Mouse (Mus musculus) urinary bladder, postnatal 0 days (tissue): ENCODE results near the gene 2810459M11Rik. TPM values are rescaled to one million over a fixed set of nuclear protein-coding genes. Genes with fewer than 3 reads are reported as not detected.

ENCODE experiments used
- polyA plus RNA-seq: library from polyadenylated mRNA; unstranded; fragments of >200 nt; fragmentation: Nextera tagmentation; extraction: Ambion mirVana; gene quantifications from 2 replicates; pipeline ENCODE4 v1.2.1, GENCODE M21; 2015

The 2810459M11Rik gene
- polyA plus RNA-seq, result 0.15 and 0.23 TPM in 2 replicates

DNA sequence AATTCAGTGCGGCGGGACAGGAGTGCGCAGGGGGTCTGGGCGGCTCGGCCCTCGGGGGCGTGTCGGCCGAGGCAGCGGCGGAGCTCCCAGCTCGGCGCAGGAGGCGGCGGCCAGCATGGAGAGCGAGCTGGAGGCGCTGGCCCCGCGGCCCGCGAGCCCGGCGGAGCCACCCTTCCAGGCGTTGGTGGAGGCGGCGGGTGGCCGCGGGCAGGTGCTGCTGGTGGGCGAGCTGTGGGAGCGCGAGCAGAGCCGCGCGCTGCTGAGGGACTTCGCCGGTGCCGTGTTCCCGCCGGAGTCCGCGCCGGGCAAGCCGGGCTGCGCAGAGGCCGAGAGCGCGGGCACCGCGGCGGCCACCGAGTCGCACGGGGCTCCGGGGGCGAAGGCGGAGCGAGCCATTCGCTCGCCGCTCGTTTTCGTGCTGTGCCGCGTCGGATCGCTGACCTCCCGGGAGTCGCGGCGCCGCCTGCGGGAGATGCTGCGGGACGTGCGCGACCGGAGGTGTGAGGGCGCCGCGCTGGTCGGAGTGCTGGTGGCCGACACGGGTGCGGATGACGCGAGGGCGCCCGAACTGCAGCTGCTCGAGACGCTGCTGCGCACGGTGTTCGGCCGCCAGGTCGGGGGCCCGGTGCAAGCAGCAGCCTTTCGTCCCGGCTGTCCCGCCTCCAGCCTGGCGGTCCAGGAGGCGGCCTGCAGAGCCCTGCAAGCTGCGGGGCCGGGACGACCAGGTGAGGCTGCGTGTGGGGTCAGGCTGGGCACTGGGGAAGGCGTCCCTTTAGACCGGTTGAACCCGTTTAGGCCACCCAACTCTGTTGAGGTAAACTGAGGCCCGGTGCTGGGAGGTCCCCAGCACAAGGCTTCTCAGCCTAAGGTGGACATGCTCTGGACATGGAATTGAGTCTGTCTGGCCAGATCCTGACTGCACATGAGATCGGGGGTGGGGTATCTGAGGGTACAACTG, at the start of gene 2810459M11Rik:
2810459M11Rik (plus strand) TSS at position 16 of the 958 bp plus-strand sequence.

DNA sequence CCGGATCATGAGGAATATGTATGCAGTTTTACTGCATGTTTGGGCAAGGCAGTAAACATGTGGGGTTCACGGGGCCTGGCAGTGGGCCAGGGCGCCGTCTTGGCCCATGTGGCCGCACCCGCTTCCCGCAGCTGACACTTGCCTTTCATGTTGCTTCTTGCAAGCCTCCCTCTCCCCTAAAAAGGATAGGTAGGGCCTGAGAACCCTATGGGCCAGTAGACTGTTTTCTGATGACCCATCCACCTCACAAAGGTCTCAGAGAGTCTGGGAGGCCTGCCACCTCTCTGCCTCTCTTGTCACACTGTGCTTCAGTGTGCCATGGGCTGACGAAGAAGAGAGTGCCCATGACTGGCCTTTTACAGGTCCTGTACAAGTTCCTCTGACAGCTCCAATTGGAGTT, 29.1 kb upstream of the 2810459M11Rik start, which contains the start of gene Spata3:
Spata3 (plus strand) TSS at position 301 of the 400 bp plus-strand sequence.

GRCm38 (mm10) chr1:86064271-86064991, 18.8 kb downstream of the 2810459M11Rik start, which contains the start of gene Psmd1:
TSS of gene Psmd1 (plus strand) at chr1:86064387.

Other genes starting within 250 kb of the 2810459M11Rik start
- gene Itm2c, start 151.6 kb upstream of the 2810459M11Rik start, polyA plus RNA-seq, result 125 and 138 TPM in 2 replicates
- gene 4933407L21Rik, start 117.4 kb upstream of the 2810459M11Rik start, polyA plus RNA-seq, result 0.20 TPM in 1 of 2 replicates, not detected in the other
- gene Gpr55, start 84.9 kb upstream of the 2810459M11Rik start, polyA plus RNA-seq, result 0.06 and 0.11 TPM in 2 replicates
- not detected in 2 replicates for gene Spata3, start 29.0 kb upstream of the 2810459M11Rik start, polyA plus RNA-seq
- 99.1 and 101 TPM in 2 replicates for gene Psmd1, start 18.5 kb downstream of the 2810459M11Rik start, polyA plus RNA-seq
- gene Htr2b, start 66.1 kb downstream of the 2810459M11Rik start, polyA plus RNA-seq, result 0.70 and 1.1 TPM in 2 replicates
- gene Gm21972, start 87.8 kb downstream of the 2810459M11Rik start, polyA plus RNA-seq, result 0.30 TPM in 1 of 2 replicates, not detected in the other
- 10.1 TPM in 2 replicates for gene Armc9, start 108.9 kb downstream of the 2810459M11Rik start, polyA plus RNA-seq